Mouse (Mus musculus) forebrain, postnatal 0 days (tissue): ENCODE data around the gene Map3k7. TPM values are rescaled to one million over a fixed set of nuclear protein-coding genes. Genes with fewer than 3 reads are reported as not detected.

ENCODE experiments used
- ATAC-seq: fragments of 200-750 bp; cut with Nextera tagmentation; 2 replicates; pipeline ENCODE4 v1.8.0; 2017; ENCODE audit warnings: mild to moderate bottlenecking, moderate library complexity
- DNase-seq: peaks from one replicate; pipeline ENCODE4 v3.0.0-alpha.2; 2015
- H3K27ac ChIP-seq: fragments of 300-500 bp; sonication (generic); 2 replicates; pipeline ENCODE4 v1.5.1; 2014; ENCODE audit warnings: low read depth, mild to moderate bottlenecking, antibody characterized with exemption, low read length, moderate library complexity, mixed read lengths
- H3K27me3 ChIP-seq: fragments of 300-500 bp; sonication (generic); 2 replicates; pipeline ENCODE4 v1.6.1; 2014; ENCODE audit warnings: mild to moderate bottlenecking, low read length, mixed read lengths; ENCODE audit not compliant: insufficient read depth
- H3K36me3 ChIP-seq: fragments of 300-500 bp; sonication (generic); 2 replicates; pipeline ENCODE4 v1.6.1; 2014; ENCODE audit warnings: mild to moderate bottlenecking, moderate library complexity; ENCODE audit not compliant: insufficient read depth
- H3K4me1 ChIP-seq: fragments of 300-500 bp; sonication (generic); 2 replicates; pipeline ENCODE4 v1.6.1; 2014; ENCODE audit warnings: antibody characterized with exemption; ENCODE audit not compliant: insufficient read depth
- H3K4me2 ChIP-seq: fragments of 300-500 bp; sonication (generic); 2 replicates; pipeline ENCODE4 v1.6.1; 2014; ENCODE audit warnings: low read depth, mild to moderate bottlenecking, moderate library complexity
- H3K4me3 ChIP-seq: fragments of 300-500 bp; sonication (generic); 2 replicates; pipeline ENCODE4 v1.5.1; 2014; ENCODE audit warnings: low read depth, low read length, mixed read lengths
- H3K9ac ChIP-seq: fragments of 300-500 bp; sonication (generic); 2 replicates; pipeline ENCODE4 v1.6.1; 2014; ENCODE audit warnings: mild to moderate bottlenecking
- H3K9me3 ChIP-seq: fragments of 300-500 bp; sonication (generic); 2 replicates; pipeline ENCODE4 v1.6.1; 2016; ENCODE audit warnings: low read length
- CTCF ChIP-seq: sonication (generic); IDR thresholded peaks from 2 replicates; pipeline ENCODE4 v1.5.1; 2016; ENCODE audit warnings: antibody characterized with exemption, control low read depth, low read depth
- whole genome bisulfite sequencing: fragments of 180-500 bp; shearing (Covaris S2); extraction: QIAGEN DNeasy Blood & Tissue Kit; methylation state at CpG from one replicate; pipeline ENCODE4 v1.1.7; 2014; 5-methylcytosine and 5-hydroxymethylcytosine counted together
- polyA plus RNA-seq: library from polyadenylated mRNA; unstranded; fragments of >200 nt; fragmentation: Nextera tagmentation; extraction: Ambion mirVana; gene quantifications from 2 replicates; pipeline ENCODE4 v1.2.1, GENCODE M21; 2015
- total RNA-seq: library from RNA; depleted of rRNA; stranded (reverse); fragments of >200 nt; gene quantifications from 2 replicates; pipeline ENCODE4 v1.2.3, GENCODE M21; 2014

Map3k7 gene
- total and polyA plus RNA-seq, 2 experiments from 2014 or later: 17.6 to 53.6 TPM

DNA sequence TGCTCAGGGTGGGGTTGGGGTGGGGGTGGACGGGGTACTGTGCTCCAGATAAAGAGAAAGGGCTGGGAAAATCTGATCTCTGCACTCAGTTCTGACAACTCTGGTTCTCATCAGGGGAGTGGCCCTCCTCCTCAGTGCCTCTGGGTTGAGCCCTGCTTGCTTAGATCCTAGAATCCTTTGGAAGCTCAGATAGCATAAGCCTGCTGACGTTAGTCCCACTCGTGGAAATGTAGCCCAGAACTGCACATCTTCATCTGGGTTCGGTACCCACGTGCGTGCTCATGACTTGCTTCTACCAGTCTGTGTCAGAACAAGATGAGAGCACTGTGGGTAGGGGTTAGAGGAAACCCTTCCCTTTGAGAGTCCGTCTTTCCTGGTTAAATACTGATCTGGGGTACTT lies 92.5 kb downstream of the Map3k7 start:
- H3K9ac ChIP-seq: no peak overlapping the region
- no peak overlapping the region for H3K4me2 ChIP-seq
- WGBS: 68% methylated on average over 7 of the region's 7 CpGs
- H3K4me1 ChIP-seq: no peaks in the 10 kb centered on the region
- DNase-seq (no peak), ATAC-seq (no peak)
- no peak for TF ChIP-seq CTCF
- H3K9me3 ChIP-seq: no peaks in the 10 kb centered on the region
- no peak overlapping the region for H3K27ac ChIP-seq
- H3K4me3 ChIP-seq: no peak overlapping the region
- no peaks in the 10 kb centered on the region for H3K27me3 ChIP-seq
- H3K36me3 ChIP-seq: no peaks in the 10 kb centered on the region

DNA sequence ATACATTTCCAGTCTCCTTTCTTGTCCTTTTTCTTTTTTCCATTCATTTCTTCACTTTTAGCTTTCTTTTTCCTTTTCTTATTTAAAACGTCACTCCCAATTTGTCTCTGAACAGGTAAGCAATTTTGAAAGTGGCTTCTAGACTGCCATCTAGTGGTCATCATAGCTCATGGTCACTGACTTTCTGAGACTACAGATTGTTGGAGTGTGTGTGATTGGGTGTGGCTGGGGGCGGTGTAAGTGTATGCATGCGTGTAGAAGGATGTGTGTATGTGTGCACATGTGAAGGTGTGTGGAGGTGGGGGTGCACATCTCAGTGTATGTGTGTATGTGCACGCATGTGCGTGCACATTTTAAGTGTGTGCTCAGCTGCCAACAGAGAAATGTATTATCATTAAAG lies 93.2 kb downstream of the Map3k7 start:
- H3K9ac ChIP-seq: no peak overlapping the region

DNA sequence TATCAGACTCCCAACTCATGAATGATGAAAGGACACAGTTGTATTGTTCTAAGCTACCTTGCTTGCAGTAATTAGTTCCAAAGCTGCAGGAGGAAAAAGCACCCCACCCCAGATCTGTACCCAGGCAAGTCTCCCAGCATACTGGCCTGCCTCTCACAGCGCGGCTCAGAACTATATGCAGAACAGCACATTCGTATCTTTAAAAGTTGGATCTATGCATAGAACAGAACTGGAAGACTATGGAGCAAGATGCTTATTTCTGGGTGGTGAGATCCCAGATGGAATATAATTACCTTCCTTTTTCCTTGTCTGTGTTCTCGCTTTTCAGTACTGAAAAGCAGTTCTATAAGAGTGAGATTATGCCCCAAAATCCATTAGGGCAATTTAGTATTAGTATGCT lies 96.8 kb downstream of the Map3k7 start:
- no peaks in the 10 kb centered on the region for H3K4me1 ChIP-seq
- TF ChIP-seq CTCF: no peak
- H3K27me3 ChIP-seq: no peaks in the 10 kb centered on the region
- no peaks in the 10 kb centered on the region for H3K9me3 ChIP-seq
- no peak overlapping the region for H3K4me3 ChIP-seq
- H3K27ac ChIP-seq: no peak overlapping the region
- WGBS: 82% methylated on average over 4 of the region's 4 CpGs
- no peak overlapping the region for H3K4me2 ChIP-seq
- H3K9ac ChIP-seq: no peak overlapping the region
- DNase-seq (no peak), ATAC-seq (no peak)
- no peaks in the 10 kb centered on the region for H3K36me3 ChIP-seq

More for the DNA sequence above, 93.2 kb downstream of the Map3k7 start:
- Histone ChIP-seq H3K4me3 (no peak overlapping the region), H3K9me3 (no peaks in the 10 kb centered on the region), H3K4me2 (no peak overlapping the region), H3K27ac (no peak overlapping the region), H3K4me1 (no peaks in the 10 kb centered on the region), H3K36me3 (no peaks in the 10 kb centered on the region), H3K27me3 (no peaks in the 10 kb centered on the region)
- TF ChIP-seq CTCF: peak; percentile 80
- DNase-seq (peak; percentile 64), ATAC-seq (peak; percentile 50)
- 51% methylated on average over 5 of the region's 5 CpGs for WGBS

DNA sequence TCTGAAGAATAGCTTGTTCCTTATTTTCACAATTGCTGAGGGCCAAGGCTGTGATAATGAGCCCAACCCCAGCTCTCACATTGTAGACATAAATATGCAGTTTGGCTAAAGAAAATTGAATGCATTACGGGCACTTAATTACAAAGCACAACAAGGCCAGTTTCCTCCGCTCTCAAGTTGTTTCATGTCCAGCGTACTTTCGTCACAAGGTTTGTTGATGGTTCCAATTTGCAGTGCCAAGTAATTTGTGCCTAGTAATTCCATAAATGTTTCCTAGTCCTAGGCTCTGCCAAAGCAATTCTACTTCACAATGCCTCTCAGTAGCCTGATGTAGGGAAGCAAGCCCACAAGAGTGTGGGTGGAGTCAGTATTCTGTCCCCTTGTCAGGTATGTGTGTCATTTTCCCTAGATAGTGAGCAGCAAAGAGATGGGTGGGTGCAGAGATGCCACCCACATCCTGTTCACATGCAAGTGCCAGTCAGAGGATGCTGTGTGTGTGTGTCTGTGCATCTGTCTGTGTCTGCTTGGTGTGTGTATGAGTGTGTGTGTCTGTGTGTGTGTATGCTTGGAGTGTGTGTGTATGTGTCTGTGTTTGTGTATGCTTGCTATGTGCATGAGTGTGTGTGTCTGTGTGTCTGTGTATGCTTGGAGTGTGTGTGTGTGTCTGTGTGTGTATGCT lies 98.6 kb downstream of the Map3k7 start:
- no peak overlapping the region for H3K27ac ChIP-seq
- no peaks in the 10 kb centered on the region for H3K9me3 ChIP-seq
- ATAC-seq (no peak), DNase-seq (no peak)
- H3K27me3 ChIP-seq: no peaks in the 10 kb centered on the region
- TF ChIP-seq CTCF: no peak
- WGBS: 27% methylated on average over 4 of the region's 4 CpGs
- H3K36me3 ChIP-seq: no peaks in the 10 kb centered on the region
- H3K4me2 ChIP-seq: no peak overlapping the region
- no peaks in the 10 kb centered on the region for H3K4me1 ChIP-seq
- H3K9ac ChIP-seq: no peak overlapping the region
- H3K4me3 ChIP-seq: no peak overlapping the region

DNA sequence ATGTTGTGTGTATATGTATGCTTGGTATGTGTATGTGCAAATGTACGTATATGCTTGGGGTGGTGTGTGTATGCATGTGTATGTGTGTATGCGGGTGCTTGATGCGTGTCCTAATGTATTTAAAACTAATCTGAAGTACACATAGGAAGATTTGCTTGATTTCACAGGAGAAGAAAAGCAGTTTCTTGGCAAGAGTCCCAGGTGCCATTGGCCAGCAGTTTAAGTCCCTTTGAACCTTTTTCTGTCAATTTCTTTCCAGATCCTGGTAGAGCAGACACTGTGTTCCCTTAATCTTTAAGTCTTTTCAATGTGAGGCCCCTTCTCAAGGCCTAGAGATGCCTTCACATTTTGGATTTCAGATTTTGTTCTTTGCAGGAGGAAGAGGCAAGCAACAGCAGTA lies 99.4 kb downstream of the Map3k7 start:
- Histone ChIP-seq H3K4me3 (no peak overlapping the region), H3K9me3 (no peaks in the 10 kb centered on the region), H3K27ac (no peak overlapping the region), H3K4me1 (no peaks in the 10 kb centered on the region), H3K4me2 (no peak overlapping the region), H3K9ac (no peak overlapping the region), H3K27me3 (no peaks in the 10 kb centered on the region), H3K36me3 (no peaks in the 10 kb centered on the region)
- ATAC-seq: no peak
- no peak for DNase-seq
- 41% methylated on average over 3 of the region's 3 CpGs for WGBS
- no peak for TF ChIP-seq CTCF
